Mouse (Mus musculus): ENCODE results near the gene Crcp.

- TF ChIP-seq CTCF (IDR thresholded peaks at IDR 0.05) (no peak), EP300 (IDR thresholded peaks at IDR 0.05) (no peak)
Observed at GRCm38 (mm10) chr5:129993374-129993773, 35.7 kb upstream of the Crcp start.
